Comparison of ENCODE assay signal across 19 mouse cellular contexts in genomic region chr4:80908902-80909301, GRCm38 (mm10). TPM values are rescaled to one million over a fixed set of nuclear protein-coding genes. Genes with fewer than 3 reads are reported as not detected.
"Had no signal": no experiment of that assay in that cellular context is flagged by ENCODE, and none has a peak within 500 bp of the region (broad histone marks: within the 10 kb centered on the region; RNA-seq: fewer than 3 reads in every experiment).

No protein-coding gene starts in this region.

- H3K36me3 ChIP-seq: midbrain, embryonic 13.5 days; neural tube, embryonic 12.5 days; stomach, embryonic 15.5 days had no signal

- H3K9ac ChIP-seq: liver, embryonic 14.5 days; lung, embryonic 14.5 days; midbrain, embryonic 13.5 days; neural tube, embryonic 12.5 days; stomach, embryonic 15.5 days had no signal

- H3K4me2 ChIP-seq: lung, embryonic 14.5 days; midbrain, embryonic 11.5 days; midbrain, embryonic 13.5 days; neural tube, embryonic 12.5 days; stomach, embryonic 15.5 days had no signal

- DNase-seq: lung, adult 18-20 months; lung, embryonic 14.5 days; lung, postnatal 10 days; right cerebral cortex, postnatal 14 days; spleen, adult 18-20 months; thymus, adult 2 months; thymus, postnatal 25 days; thymus, postnatal 4 days had no signal

- ATAC-seq: midbrain, embryonic 13.5 days; midbrain, embryonic 16.5 days had no signal

- H3K4me3 ChIP-seq: megakaryocyte, embryonic 14.5 days; midbrain, embryonic 13.5 days; neural tube, embryonic 12.5 days; stomach, embryonic 15.5 days had no signal

- H3K9me3 ChIP-seq: megakaryocyte, embryonic 14.5 days; midbrain, embryonic 13.5 days; neural tube, embryonic 12.5 days; stomach, embryonic 15.5 days had no signal

- H3K27ac ChIP-seq: liver, embryonic 14.5 days; macrophage; midbrain, embryonic 13.5 days; neural tube, embryonic 12.5 days; stomach, embryonic 15.5 days; stomach, postnatal 0 days had no signal

- H3K27me3 ChIP-seq: midbrain, embryonic 13.5 days; neural tube, embryonic 12.5 days; stomach, embryonic 15.5 days had no signal

RNA-seq across cellular contexts. Expression of gene Lurap1l, which starts 1.5 kb away (rescaled TPM):
- total RNA-seq: megakaryocyte progenitor cell, adult 5-6 weeks; neutrophil, adult 5-6 weeks had no signal
- polyA plus RNA-seq: macrophage had no signal
